Mouse (Mus musculus) olfactory bulb, adult 2 months (tissue): ENCODE measurements around the gene Begain.

Experiments
- CTCF ChIP-seq: fragments of 200-500 bp; IDR thresholded peaks from 2 replicates; pipeline ENCODE4 v1.5.1; 2012; ENCODE audit warnings: low read depth, mild to moderate bottlenecking, low read length, moderate library complexity; ENCODE audit not compliant: insufficient read depth
- POLR2A ChIP-seq: fragments of 200-500 bp; IDR thresholded peaks from 2 replicates; pipeline ENCODE4 v1.6.1; 2012; ENCODE audit warnings: mild to moderate bottlenecking, low read depth, low read length, moderate library complexity; ENCODE audit not compliant: insufficient read depth

GRCm38 (mm10) chr12:109058660-109059059 is 9.4 kb downstream of the Begain start:
- no peak for TF ChIP-seq CTCF
- TF ChIP-seq POLR2A = no peak
